Mouse (Mus musculus): Measurements from ENCODE around the gene Eid1.

- TF ChIP-seq CTCF (IDR thresholded peaks at IDR 0.05; ENCODE audit: extremely low read depth, insufficient read depth, insufficient read length, insufficient replicate concordance) (no peak), POLR2A (IDR thresholded peaks at IDR 0.05; ENCODE audit: low read depth, low read length) (no peak)
These were observed 30.0 kb downstream of the Eid1 start for GRCm38 (mm10) chr2:125702851-125703250.

Data from spleen, adult 2 months (tissue).